Mouse (Mus musculus) activated CD4-positive, CD25-positive, alpha-beta regulatory T cell, adult 4 months (primary cell): ENCODE measurements around the gene Tmem164. TPM values are rescaled to one million over a fixed set of nuclear protein-coding genes. Genes with fewer than 3 reads are reported as not detected.

Experiments
- ATAC-seq: one replicate; pipeline ENCODE4 v1.8.0; 2017
- polyA plus RNA-seq, 2 experiments: library from polyadenylated mRNA; unstranded; fragments of 100-300 nt; shearing (Covaris generic); gene quantifications; one replicate each; pipeline ENCODE4 v1.2.1; 2017

Gene Tmem164
- polyA plus RNA-seq, 2 experiments from 2014 or later = 11.7 to 23.1 TPM

DNA sequence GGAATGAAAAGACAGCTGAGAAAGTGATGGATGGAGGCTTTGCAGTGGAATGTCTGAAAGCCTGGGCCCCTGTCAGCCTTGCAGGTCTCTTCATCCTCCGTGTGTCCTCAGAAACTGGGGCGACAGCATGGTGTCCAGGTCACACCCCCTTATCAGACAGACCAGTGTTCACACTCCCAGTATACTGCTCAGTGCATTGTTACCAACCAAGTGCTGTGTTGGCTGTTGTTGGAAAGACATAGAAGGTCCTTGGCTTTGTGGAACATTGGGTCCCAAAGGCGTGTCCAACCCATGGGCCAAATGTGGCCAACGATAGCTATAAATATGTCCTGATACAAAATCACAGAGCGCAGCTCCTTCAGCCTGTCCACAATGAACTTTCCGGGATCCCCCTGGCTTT is 149.4 kb downstream of the Tmem164 start:
- ATAC-seq = no peak

DNA sequence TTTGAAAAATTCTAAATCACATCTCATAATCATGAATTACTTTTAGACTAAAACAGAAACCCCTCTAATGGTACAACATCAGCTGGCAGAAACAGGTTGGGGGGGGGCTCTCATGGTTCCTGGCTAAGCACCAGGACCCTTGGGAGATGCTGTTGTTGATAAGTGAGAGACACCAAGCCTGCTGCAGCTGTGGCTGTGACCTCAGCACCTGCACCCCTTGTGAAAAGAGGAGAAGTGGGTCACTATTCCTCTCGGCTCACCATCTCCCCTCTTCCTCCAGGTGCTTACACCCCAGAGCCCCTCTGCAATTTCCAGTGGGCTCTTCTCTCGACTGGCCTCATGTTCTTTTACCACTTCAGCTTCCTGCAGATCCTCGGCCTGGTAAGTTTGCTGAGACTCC is 151.0 kb downstream of the Tmem164 start:
- ATAC-seq = no peak

DNA sequence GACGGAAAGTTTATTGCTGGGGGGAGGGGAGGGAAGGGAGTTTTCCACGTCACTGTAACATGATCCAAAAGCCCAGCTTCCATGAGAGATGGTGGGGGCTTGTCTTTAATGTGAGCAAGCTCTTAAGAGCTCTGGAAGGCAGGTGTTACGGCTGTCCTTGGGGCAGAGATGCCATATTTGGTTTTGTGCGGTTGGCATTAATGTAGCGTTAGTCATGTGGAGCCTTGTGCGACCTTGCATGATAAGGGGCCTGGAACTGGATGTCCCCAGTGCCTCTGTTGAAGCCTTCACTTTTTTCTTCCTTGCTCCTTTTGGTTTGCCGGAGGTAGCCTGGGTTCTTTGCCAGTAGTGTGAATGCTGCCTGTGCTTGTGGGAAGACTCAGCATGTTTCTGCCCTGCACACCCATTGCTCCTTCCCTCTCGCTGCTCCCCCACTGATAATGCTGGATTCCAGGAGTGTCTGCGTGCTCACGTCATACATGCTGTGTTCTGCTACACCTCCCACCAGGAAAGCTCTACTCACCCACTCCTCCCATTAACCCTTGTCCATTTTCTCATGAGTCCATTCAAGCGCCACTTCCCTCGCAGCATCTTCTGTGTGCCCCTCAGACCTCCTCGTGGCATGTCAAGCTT is 152.1 kb downstream of the Tmem164 start:
- no peak for ATAC-seq

DNA sequence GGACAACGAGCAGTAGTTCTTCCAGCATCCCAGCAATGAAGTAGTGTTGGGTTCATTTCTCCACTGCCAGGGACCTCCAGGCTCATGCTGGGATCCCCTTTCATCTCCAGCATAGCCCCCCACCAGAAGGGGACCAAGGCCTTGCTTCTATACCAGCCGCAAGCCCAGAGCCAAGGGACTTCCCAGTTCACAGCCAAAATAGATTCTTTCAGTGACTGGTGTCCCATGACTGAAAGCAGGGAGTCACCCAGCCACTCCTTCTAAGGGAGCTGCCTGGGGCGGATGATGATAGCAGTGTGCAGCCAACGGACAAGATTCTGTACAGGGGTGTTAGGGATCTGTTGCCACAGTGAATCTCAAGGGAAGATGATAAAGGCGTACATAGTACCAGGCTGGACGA is 153.6 kb downstream of the Tmem164 start:
- ATAC-seq = no peak

DNA sequence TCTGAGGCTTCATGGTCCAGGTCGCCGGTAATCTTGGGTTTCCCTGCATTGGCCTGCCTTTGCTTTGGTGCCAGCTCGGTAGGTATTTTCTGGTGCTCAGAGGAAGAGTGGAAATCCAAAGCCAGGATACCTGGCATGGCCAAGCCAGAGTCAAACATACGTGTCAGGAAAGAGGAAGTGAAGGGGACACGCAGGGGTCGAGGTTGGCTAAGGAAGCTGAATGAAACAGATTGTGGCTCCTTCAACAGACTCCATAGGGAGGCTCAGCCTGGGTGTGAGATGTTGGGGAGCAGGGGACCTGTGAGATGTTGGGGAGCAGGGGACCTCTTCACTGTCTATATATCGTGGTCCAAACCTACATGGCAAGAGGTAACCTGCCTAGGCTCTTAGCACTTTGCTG is 155.2 kb downstream of the Tmem164 start:
- no peak for ATAC-seq

DNA sequence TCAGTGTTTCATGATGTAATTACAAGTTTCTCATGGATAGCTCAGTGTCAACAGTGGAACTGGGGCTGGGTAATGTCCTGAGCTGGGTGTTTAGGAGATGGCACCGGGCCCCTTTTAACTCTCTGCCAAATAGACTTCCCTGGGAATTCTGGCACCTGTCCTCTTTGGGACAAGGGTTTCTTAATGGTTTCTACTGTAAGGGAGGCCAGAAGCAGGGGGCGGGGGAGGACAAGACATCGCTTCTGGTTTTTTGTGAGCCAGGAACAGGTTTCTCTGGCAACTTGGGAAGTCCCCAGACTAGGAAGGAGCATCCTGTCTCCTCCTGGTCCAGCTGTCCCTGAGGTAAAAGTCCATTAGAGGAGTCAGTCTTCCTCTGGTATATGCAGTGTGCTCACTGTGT is 156.1 kb downstream of the Tmem164 start:
- no peak for ATAC-seq

DNA sequence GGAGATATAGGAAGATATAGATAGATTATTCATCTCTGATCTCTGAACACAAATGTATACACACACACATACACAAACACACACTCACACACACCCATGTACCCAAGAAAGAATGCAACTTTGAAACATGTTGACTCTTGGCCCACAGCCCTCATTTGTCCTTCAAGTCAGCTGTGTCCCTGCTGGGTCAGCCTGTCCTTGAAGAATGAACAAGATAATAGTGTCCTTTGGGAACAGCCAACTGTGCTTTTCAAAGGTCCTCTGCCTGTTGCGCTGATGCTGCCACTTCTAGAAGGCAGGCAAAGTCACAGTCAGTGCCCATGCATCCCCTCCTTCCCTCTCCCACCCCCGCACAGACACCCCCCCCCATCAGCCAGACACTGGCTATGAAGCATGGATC is 157.6 kb downstream of the Tmem164 start:
- ATAC-seq = no peak

DNA sequence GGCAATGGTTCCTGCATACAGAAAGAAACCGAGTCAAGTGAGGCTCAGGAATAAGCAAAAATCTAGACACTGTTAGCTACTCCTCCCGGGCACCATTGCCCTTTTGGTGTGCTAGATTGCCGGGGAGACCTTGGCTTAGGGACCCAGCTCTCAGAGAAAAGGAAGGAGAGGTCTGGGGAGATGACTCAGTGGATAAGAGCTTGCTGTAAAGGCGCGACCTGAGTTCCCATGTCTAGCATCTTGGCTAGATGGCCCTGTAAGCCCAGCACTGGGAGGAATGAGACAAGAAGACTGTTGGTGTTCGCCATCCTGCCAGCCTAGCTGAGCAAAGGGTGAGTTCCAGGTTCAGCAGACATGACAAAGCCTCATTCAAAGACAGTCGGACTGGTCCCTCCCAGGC is 158.2 kb downstream of the Tmem164 start:
- no peak for ATAC-seq

DNA sequence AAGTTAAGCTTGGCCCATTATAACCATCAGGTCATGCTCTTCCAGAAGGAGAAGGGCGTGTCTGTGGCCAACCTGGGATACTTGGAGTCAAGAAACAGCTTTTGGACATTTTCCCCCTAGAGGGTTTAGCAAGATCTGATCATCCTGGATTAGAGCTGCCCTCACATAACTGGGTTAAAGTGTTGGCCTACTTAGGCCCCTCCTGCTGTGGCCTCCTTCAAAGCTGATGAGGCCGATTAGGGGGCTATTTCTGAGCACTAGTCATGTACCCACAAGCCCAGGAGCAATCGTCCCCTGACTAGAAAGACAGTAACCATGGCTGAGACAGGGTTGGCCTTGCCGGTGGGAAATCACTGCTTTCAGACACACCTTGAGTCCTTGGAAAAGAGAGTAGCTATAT is 160.7 kb downstream of the Tmem164 start:
- ATAC-seq = no peak

DNA sequence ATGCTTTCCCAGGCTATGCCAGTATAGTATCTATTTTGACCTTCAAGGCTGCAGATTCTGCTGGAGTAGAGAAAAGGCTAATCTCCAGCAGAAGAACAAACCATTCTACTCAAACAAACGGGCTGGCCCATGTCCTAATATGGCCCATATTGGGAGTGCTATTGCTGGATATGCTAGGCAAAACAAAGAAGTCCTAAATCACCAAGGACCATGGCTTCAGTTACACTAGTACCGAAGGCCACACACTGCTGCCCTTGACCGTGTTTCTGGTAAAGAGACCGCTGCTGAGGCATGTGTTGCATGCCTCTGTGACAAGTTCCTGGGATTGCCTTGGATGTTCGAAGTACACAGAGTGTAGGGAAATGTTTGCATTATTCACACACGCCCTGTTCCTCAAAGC is 165.1 kb downstream of the Tmem164 start:
- ATAC-seq = no peak

DNA sequence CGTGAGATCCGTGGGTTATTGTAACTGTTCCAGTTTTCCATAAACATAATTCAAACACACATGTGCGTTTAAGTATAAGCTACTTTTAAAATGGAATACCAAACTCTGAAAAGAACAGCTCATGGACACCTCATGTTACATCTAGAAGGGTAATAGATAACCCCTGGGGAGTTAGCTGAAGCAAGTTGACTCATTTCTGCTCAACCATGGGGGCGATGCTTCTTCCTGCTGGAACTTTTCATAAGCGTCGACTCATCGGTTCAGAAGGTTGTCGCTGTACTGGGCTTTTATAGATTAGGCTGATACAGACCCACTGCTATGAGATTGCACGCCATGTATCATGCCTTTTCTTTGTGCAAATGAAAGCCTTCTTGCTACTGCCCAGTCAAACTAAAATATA is 166.8 kb downstream of the Tmem164 start:
- no peak for ATAC-seq

DNA sequence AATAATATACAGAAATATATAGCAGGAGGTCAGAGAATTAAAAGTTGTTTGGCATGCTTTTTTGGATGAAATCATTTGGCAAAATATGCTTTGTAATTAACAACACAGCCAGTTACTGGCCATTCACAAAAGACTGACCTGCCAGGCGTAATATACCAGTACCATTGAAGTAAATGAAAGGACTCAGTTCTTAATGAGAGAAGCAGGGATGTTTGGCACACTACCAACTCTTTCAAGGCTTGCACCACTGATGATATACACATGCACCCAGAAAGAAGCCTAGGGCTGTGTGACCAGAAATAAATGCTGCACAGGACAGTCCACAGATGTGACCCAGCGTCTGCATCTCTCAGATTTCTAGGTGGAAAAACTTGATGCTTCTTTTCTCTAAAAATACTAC is 188.6 kb downstream of the Tmem164 start:
- ATAC-seq = no peak

DNA sequence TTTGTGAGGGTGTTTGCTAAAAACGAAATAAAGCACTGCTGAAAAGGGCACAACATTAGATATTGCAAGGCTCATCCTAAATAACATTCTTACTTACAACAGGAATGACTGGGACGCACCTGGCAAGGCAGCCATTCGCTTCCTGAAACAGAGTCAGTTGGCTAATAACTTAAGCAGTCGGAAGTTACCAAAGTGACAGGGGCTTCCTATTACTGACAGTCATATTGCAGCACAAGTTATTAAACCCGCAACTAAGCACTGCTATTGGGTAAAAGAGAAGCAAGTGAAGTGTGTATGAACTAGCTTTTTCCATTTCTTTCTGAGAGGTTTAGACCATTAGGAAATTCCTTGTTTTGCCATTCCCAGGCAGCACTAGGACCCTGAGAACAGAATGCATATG is 201.0 kb downstream of the Tmem164 start:
- no peak for ATAC-seq

DNA sequence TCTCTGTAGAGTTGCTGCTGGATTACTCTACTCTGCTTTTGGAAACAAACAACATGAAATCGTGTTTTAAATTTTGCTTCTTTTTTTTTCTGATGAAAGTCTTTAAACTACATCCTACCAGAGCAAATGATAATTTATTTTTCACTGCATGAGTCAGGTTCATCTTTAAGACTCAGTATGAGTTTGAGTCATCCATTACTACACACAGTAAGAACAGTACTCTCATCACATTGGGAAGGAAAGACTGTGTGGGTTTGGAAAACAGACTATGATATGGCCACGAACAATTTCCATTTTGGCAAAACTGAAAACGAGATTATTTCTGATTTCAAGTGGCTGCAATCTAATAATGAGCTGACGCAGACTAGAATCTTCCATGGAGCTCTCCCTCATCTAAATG is 202.4 kb downstream of the Tmem164 start:
- peak; percentile 79 for ATAC-seq

DNA sequence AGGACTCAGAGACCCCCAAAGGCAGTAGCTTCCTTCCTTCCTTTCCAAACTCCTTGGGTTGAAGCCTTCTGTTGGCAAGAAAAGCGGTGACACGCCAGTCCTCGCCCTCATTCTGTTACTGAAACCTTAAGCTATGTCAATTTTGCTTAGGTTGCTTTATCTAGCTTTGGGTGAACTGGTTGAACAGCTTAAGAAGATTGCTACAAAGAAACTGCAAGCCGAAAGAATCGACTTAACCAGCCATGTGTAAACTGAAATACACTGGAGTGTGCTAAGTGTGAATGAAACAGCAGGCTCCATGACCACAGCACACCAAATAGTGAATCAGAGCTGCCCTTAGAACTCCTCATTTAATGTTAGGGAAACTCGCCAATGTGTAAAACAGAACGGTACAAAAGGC is 204.8 kb downstream of the Tmem164 start:
- ATAC-seq = no peak
